Mouse (Mus musculus) layer of hippocampus, adult 2 months (tissue): ENCODE measurements around the gene L1td1. TPM values are rescaled to one million over a fixed set of nuclear protein-coding genes. Genes with fewer than 3 reads are reported as not detected.

Source experiments
- DNase-seq, 2 experiments: peaks; one replicate each; pipeline ENCODE4 v3.0.0; 2022; ENCODE audit warnings: low spot score in 2 of 2
- H3K27ac ChIP-seq: fragments of 200-600 bp; 2 replicates; pipeline ENCODE4 v1.8.1; 2022
- H3K4me3 ChIP-seq: fragments of 200-600 bp; 2 replicates; pipeline ENCODE4 v1.8.1; 2022; ENCODE audit warnings: mild to moderate bottlenecking
- CTCF ChIP-seq: fragments of 200-600 bp; conservative IDR thresholded peaks from 2 replicates; pipeline ENCODE4 v1.8.1; 2022; ENCODE audit warnings: antibody characterized with exemption, mild to moderate bottlenecking, moderate library complexity
- long read RNA-seq, 2 experiments: library from polyadenylated mRNA; stranded (forward); transcript quantifications; one replicate each; pipeline ENCODE4 v2.0.0; 2021; ENCODE audit warnings: borderline mapping rate in 2 of 2
- total RNA-seq, 2 experiments: library from RNA; stranded (reverse); gene quantifications; 2 replicates each; pipeline ENCODE4 v1.2.3; 2021

Gene L1td1
- not detected for total RNA-seq
- long read RNA-seq, experiment 1: 0 reads
- long read RNA-seq, experiment 2: 0 reads

DNA sequence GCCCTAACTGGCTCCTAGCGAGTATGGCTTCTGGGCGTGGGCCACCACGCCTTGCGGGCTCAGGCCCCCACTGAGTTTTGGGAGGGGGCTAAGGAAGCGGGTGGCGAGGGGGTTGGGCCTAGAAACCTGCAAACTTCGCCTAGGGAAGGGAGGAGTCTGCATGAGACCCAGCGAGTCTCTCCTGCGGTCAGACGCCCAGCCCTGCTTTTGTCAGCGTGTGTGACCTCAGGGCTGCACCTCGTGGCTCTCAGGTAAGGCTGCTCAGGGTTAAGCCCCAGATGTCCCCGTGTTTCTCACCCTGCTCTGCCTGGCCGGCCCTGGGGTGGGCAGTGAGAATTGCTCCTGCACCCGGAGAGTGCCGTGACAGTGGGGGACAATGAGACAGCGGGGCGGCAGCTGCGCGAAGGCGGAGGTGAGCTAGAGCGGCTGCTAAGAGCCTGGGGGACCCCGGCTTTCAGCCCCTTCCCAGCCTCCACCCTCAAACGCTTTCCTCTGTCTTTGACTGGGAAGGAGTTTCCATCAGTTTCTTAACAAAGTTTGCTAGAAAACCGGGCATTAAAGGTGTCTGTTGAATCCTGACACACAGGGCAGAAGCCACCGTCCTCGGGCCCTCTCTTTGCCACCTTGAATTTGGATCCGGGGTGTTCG, at the start of gene L1td1:
TSS of gene L1td1 (plus strand) at position 145 of the 648 bp plus-strand sequence.
- DNase-seq: no peak
- TF ChIP-seq CTCF: no peak
- Histone ChIP-seq H3K27ac (no peak within 1 kb of the TSS), H3K4me3 (no peak within 1 kb of the TSS)

- no peak for DNase-seq
- TF ChIP-seq CTCF: no peak
- Histone ChIP-seq H3K27ac (no peak overlapping the region), H3K4me3 (no peak overlapping the region)
These were observed 49.0 kb upstream of the L1td1 start for GRCm38 (mm10) chr4:98677506-98677905.

DNA sequence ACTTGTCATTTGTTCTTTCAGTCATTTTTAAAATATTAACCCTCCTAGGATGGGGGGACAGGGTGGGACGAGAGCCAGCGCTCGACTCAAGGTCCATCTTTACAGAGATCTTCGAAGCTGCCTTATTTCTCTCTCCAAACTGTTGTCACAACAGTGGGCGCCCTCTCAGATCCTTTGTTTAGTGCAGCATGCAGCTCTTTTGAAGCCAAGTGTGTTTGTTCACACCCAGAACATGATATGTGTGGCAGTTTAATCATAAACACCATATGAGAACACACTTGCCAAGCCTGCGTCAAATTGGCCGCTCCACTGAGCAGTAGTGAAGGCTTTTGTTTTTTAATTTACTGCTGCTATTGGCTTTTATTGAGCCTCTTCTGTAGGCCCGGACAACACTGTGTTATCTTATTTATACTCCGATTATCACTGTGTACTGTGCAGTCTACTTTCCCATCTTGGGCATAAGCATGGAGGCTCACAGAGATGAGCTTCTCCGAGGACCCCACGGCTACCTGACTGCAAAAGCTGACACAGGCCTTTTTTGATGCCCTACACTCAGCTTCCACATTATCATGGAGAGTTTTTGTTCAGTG, 39.8 kb upstream of the L1td1 start:
- Histone ChIP-seq H3K27ac (no peak overlapping the region), H3K4me3 (no peak overlapping the region)
- no peak for TF ChIP-seq CTCF
- no peak for DNase-seq

GRCm38 (mm10) chr4:98688116-98688515, 38.4 kb upstream of the L1td1 start:
- DNase-seq: no peak
- no peak for TF ChIP-seq CTCF
- Histone ChIP-seq H3K27ac (no peak overlapping the region), H3K4me3 (no peak overlapping the region)

GRCm38 (mm10) chr4:98688520-98688919, 38.0 kb upstream of the L1td1 start:
- Histone ChIP-seq H3K4me3 (no peak overlapping the region), H3K27ac (no peak overlapping the region)
- TF ChIP-seq CTCF: no peak
- no peak for DNase-seq

GRCm38 (mm10) chr4:98689988-98690387, 36.5 kb upstream of the L1td1 start:
- peak; percentile 56 for TF ChIP-seq CTCF
- DNase-seq: no peak
- Histone ChIP-seq H3K27ac (no peak overlapping the region), H3K4me3 (no peak overlapping the region)

GRCm38 (mm10) chr4:98693465-98694185, 32.9 kb upstream of the L1td1 start:
- DNase-seq: no peak
- H3K4me3 ChIP-seq: no peak overlapping the region
- H3K27ac ChIP-seq: no peak overlapping the region
- no peak for TF ChIP-seq CTCF

- Histone ChIP-seq H3K4me3 (no peak overlapping the region), H3K27ac (no peak overlapping the region)
- no peak for TF ChIP-seq CTCF
- no peak for DNase-seq
These were observed 28.6 kb upstream of the L1td1 start for GRCm38 (mm10) chr4:98697932-98698331.

DNA sequence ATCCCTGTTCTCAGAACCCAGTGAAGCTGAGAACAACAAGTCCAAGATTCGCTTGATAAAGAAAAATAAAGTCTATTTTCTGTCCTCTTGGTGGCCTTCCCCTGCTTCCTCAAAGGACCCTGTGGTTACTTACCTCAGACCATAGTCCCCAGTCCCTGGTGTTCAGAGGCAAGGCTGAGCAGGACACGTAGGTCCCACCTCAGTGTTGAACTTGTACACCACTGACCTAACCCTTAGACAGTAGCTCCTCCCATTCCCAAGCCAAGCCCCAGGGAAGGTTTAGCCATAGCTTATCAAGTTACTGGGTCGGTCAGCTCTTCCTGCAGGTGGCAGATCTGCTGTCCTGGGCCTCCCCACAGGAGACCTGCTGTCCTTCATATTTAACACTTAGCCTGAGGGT, 27.6 kb upstream of the L1td1 start:
- H3K4me3 ChIP-seq: no peak overlapping the region
- no peak overlapping the region for H3K27ac ChIP-seq
- no peak for DNase-seq
- no peak for TF ChIP-seq CTCF

- TF ChIP-seq CTCF: no peak
These were observed 26.4 kb upstream of the L1td1 start for GRCm38 (mm10) chr4:98700156-98700555.

GRCm38 (mm10) chr4:98702201-98702894, 24.2 kb upstream of the L1td1 start:
- Histone ChIP-seq H3K27ac (no peak overlapping the region), H3K4me3 (no peak overlapping the region)
- peak; percentile 46 to 76 for DNase-seq
- TF ChIP-seq CTCF: peak; percentile 94

More at GRCm38 (mm10) chr4:98700156-98700555, 26.4 kb upstream of the L1td1 start:
- Histone ChIP-seq H3K4me3 (no peak overlapping the region), H3K27ac (no peak overlapping the region)
- DNase-seq: no peak

DNA sequence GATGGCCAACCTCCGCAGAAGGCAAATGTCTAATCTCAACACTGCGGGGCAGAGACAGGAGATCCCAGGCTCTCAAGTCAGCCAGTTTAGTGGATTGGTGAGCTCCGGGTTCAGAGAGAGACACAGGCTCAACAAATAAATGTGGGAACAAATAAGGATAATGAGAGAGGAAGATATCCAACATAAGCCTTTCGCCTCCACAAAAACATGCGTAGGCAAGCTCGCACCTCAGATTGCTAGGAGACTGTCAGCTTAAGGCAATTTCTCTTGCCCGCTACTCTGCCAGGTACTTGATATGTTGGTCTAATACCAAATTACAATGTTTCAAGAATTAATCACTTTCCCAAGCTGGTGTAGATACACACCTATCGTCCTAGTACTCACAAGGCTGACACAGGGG, 15.6 kb upstream of the L1td1 start:
- no peak for TF ChIP-seq CTCF
- DNase-seq: no peak
- Histone ChIP-seq H3K4me3 (no peak overlapping the region), H3K27ac (no peak overlapping the region)
